Mouse (Mus musculus): ENCODE data around the gene Usp48.

Gene Usp48

DNA sequence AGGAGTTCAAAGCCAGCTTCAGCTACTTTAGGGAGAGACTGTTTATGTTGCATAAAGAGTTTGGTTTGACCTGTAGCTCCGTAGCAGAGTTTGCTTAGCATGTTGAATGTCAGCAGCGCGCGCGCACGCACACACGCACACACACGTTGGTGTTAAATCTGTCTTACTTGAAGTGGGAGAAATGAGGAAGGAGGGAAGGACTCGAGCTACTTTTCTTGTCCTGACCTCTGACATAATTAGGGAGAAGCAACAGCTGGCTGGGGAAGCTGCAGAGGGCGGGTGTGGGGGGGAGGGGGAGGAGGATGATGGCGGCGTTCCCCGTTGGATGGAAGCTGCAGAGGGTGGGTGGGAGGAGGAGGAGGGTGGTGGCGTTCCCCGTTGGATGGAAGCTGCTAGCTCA, 16.7 kb downstream of the Usp48 start:
- DNase-seq, result no peak

DNA sequence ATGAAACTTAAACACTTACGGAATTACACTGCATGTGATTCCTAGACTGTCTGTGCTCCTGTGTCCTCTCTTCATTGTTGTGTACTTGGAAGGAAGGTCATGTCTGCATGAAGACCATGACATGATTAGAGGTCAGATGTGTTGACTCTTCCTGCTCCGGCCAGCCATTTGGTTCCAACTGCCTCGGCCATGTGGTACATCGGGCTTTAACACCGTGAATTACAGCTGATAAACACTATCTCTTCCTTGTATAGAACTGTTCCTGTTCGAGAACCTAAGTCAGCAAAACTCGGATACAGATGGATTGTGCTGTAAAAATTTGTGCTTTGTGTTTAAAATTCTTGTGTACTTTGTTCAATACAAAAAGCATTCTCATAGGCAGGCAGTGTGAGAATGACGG, 29.3 kb downstream of the Usp48 start:
- no peak for DNase-seq

DNA sequence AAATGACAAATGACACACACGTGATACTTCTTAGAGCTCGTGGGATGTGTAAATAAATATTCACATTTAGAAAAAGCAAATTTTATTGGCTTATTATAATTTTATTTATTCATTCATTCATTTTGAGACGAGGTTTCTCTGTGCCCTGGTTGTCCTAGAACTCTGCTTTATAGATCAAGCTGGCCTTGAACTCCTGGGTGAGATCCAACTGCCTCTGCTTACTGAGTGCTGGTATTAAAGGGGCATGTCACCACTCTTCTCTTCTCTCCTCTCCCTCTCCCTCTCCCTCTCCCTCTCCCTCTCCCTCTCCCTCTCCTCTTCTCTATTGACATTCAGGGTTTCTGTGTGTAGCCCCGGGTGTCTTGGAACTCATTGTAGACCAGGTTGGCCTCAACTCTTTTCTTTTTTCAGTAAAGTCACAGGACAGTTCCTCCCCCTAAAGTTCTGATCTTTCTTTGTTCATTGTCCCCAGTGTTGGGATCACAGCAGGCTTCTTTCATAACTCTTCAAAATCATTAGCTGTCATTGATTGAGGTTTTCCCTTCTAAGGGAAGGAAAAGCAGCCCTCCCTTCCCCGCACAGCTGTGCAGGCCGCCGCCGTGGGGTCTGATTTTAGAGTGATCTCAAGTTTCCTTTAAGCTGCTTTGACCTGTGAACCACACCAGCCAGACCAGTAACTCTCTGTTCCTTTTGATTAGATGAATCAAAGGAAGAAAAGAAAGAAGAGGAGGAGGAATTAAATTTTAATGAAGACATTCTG, 34.1 kb downstream of the Usp48 start:
- no peak for DNase-seq

DNA sequence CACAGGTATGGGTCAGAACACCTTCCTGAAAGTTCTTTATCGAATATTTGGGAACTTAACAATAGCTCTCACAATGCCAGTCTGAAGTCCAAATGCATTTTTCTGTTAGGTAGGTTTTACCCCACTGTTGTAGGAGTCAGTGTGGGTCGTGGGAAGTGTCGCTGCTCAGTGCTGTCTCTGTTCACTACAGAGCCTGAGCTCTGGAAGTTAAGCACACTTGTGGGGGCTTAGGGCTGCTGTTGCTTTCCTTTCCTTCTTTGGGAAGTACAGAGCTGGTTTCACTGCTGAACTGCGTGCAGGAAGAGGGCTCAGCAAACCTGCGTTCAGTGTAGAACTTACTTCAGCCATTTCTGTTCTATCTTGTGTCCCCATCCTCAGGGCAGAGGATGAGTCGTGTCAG, 34.8 kb downstream of the Usp48 start:
- DNase-seq, result no peak

DNA sequence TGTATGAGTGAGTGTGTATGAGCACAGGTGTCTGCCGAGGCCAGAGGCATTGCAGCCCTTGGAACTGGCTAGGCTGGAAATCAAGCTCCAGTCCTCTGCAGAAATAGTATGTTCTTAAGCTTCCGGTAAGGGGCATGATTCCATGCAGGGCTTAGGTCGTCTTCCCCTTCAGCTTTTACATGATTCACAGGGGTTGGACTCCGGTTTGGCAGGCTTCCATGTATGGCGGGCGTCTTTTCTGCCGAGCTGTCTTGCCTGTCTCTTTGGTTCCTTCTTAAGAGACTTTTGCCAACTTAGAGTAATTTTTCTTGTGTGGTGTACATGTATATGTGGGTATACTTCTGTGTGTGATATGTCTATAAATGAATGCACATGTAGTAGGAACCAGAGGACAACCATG, 35.8 kb downstream of the Usp48 start:
- DNase-seq, result no peak

DNA sequence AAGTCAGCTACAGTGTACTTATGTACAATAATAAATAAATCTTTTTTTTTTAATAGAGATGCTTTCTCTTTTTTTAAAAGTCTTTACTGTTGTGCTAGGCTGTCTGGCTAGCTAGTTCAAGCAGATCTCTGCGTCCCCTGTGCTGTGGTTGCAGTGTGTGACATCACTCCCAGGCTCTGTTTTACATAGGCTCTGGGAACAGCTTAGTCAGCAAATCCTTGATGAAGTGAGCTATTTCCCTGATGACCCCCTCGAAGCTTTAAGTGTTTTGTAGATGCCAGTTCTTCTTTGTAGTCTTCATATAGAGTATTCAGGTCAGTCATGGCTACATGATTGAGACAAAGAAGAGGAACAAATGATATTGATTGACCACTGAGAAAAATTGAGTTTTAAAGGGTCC, 36.6 kb downstream of the Usp48 start:
- no peak for DNase-seq

DNA sequence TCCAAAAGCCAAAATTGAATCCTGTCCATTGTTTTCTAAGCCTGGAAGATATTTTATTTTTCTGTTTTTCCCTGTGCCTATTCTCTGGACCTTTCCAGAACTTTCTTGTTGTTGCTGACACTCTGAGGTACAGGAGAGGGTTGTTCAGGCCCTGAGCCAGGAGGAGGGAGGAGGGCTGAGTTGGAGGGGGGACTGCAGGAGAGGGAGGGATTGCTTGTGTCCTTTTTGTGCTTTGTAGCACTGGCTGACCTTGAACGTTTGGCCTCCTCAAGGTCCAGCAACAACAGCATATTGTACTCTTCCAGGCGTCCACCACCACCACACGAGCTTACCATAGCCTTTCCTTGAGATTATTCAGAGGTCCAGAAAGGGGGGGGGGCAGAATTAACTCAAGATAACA, 38.0 kb downstream of the Usp48 start:
- DNase-seq, result no peak

DNA sequence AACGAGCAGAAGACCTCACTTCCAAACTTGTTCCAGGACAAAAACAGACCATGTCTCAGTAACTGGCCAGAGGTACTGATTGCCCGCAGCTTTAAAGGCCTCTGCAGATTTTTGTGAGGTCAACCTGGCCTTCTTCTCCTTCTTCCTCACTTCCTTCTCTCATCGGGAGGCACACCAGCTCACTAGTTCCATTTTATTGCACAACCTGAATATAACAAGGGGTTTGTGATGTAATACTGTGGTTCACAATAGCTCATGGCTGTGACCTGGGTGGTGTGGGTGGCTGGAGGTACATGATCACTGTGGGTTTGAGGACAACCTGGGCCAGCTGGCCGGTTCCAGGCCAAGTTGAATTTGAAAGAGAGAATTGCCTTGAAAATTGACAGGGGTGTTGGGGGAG, 39.8 kb downstream of the Usp48 start:
- no peak for DNase-seq

DNA sequence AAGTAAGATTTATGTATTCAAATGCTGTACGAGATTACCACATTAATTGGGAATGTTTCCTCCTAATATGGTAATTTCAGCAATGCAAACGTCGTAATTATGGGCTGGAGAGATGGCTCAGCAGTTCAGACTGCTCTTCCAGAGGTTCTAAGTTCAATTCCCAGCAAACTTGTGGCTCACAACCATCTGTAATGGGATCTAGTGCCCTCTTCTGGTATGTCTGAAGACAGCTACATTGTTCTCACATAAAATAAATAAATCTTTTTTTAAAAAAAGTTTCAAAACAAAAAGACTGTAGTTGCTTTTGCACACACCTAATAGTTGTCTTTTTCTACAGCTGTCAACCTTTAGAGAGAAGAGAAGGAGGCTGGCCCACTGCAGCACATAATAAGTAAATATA, 43.0 kb downstream of the Usp48 start:
- DNase-seq, result no peak

DNA sequence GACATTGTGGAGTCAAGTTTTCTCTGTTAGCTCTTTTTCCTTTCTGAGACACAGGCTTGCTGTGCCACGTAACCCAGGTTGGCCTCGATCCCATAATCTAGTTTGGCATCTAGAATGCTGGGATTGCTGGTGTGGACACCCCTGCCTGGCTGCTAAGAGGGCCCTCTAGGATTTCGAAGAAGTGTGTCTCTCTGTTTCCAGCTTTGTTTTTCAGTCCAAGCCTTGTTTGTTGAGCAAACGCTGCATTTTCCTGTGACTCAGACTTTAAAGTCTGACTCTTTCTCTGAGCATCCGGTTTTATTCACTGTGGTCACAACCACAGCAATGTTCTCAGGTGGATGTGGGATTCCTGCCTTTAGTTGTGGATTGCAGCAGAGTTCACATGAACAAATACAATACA, 48.0 kb downstream of the Usp48 start:
- DNase-seq, result no peak

DNA sequence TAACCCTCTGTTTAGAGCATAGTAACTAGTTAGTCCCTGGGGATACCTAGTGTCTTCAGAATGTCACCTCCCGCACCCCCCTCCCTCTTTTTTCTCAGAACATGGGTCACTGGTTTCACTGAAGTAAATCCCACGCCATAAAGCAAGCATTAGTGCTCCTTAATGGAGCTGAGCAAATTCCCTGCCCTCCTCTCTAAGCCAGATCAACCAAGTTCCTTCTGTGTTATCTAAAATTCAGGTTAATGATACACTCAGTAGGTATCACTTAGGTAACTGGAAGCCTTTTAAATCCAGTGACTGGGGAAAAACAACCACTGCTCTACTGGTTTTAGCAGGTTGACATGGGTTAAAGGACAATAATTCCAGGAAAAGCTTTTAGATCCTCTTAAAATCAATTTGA, 48.5 kb downstream of the Usp48 start:
- DNase-seq, result no peak

DNA sequence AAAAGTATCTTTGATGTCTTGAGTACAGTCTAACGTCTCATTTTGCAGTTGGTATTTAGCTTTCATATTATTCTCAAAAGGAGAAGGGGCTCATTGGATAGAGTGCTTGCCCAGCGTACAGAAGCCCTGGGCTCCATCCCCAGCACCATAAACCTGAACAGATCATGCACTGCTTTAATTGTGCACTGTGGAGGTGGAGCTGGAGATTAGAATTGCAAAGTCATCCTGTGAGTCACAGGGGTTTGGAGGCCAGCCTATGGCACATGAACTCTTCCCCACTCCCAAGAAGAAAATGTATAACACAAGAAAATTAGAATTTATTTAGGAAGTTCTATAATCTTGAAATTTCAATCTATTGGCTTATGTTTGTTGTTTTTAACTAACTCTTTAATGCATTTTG, 49.9 kb downstream of the Usp48 start:
- DNase-seq, result no peak

DNA sequence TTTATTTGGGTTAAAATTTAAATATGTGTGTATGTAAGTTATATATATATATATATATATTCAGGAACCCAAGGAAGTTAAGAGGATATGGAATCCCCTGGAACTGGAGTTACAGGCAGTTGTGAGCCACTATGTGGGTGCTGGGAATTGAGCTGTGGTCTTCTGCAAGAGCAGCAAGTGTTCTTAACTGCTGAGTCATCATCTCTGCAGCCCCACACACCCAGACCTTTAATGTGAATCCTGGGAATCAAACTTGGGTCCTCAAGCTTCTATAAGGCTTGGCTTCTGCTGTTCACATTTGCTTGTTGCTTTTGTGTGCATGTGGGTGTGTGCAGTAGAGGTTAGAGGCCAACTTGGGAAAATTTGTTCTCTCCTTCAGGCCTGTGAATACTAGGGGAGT, 52.7 kb downstream of the Usp48 start:
- no peak for DNase-seq

DNA sequence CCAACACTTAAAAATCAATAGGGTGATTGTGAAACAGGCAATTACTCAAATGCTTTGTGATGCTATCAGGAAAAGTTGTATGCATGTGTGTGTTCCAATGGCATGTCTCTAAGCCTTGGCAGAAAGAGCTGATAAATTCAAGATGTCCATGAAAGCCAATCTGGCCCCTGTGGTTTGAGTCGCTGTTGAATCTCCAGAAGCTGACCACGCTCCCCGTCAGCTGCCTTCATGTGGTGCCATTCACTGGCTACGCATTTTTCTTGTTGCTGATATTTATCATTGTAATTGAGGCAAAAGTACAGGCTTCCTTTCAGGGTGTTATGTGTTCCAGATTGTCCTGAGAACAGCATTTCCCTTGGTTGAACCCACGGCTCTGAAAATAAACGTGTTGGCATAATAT, 54.1 kb downstream of the Usp48 start:
- DNase-seq, result no peak

DNA sequence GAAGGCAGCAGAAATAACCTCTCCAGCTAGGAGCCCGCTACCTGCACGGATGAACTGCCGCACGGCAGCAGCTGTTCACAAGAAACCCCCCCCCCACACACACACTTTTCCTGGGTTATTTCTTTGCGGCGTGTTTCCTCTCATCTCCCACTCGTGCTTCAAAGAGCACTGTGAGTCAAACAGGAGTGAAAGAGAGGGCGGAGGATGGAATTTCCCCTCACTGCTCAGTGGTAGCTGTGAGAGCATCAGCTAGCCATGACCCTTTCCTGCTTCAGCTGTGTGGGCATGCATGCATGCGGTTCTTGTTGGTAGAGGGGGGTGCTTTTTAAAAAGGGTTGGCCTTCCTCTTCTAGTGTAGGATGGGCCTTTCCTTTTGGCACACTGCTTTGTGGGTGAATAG, 54.7 kb downstream of the Usp48 start:
- no peak for DNase-seq

DNA sequence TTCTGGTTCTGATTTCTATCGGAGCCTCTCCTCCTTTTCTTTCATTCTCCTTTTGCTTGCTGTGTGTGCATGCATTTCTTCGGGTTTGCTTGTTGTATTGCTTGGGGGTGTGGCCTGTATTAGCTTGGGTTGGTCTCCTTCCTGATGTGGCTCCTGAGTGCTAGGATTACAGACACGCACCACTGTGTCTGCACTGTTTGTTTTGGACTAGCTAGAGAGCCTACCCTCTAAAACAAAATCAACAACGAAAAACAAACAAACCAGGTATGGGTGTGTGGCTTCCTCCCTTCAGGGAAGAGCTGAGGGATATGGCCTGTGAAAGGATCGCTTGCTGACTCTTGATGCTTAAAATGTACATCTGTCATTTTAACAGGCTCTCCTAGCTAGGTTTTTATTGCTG, 57.4 kb downstream of the Usp48 start:
- no peak for DNase-seq

DNA sequence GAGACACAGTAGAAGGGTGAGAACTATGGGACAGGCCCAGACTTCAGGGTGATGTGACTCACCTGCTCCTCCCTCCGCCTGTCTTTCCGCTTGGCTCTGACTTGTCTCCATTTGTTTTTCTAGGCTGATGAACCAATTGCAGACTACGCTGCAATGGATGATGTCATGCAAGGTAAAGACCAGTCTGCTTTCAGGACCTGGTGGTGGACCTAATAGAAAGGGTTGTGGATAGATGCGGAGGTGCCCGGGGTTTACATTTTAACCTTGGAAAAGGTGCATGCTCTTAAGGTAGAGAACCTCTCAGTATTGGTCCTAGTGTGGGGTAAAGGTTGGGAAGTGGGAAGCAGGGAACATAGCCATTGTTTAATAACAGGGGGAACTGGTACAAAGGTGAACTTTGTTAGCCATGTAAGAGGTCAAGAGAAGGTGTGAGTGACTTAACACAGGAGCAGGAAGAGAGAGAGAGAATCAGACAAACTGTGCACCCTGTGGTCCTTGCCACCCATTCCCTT, 59.3 kb downstream of the Usp48 start:
- no peak for DNase-seq

DNA sequence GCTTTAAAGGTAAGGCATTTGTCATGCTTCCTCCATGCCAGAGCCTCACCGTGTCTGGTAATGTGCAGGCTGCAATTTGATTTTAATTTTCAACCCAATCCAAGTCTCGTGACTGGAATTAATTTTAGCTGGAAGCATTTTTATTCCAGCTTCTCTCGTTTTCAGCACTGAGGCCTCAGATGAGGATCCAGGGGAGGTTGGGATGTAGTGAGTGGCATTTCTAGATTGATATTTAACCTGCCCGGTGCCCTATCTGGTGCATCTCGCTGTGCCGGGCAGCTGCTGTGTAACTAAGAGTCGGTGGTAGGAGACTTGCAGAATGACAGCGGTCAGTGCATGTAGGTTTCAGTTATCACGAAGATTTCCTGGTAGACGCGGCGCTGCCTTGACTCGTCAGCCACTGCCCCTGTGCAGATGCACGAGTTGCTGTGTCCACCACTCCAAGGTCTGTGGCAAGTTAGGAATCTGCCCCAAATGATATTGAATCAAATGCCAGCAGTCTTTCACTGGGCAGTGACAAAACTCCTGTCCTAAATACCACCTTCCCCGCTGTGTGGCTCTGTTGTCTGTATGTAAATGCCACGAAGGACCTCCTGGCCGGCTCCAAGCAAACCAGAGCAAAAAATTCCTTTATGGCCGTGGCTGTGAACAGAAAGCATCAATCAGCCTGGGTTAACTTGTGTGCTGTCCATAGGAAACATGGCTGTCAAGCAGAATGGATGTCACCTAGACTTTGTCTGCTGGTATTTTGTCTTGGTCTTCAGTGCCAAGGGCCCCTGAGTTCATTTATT, 61.9 kb downstream of the Usp48 start:
- no peak for DNase-seq

DNA sequence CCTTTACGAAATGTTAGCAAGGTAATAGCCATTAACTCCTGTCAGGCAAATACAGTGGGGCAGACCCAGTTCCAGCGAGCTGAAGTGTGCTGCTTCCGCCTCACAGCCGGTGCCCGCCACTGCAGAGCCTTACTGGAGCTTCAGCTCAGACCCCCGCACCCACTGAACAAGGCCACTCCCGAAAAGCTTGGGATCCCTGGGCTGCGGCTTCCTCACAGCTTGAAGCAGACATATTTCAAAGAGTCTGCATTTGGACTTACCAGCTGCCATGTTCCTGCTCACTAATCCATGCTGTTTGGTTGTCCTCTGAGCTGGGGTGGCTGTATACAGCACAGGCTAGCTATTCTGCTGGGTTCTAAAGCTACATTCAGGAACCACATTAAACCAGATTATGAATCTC, 64.1 kb downstream of the Usp48 start:
- no peak for DNase-seq

DNA sequence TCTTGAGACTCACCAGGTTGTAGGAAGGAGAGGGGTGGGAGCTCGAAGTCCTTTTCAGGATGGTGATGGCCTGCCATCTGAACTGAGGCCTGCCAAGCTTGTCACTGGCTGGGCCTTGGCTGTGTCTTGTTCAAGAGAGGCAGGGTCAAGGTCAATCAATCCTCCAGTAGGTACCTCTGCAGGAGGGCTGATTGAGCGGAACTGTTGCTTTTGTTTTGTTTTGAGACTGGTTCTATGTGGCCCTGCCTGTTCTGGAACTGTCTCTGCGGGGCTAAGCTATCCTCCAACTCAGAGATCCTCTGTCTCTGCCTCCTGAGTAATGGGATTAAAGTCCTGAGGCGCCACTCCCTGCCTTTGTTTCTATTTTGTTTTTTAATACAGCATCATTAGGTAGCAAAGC, 66.0 kb downstream of the Usp48 start:
- no peak for DNase-seq

DNA sequence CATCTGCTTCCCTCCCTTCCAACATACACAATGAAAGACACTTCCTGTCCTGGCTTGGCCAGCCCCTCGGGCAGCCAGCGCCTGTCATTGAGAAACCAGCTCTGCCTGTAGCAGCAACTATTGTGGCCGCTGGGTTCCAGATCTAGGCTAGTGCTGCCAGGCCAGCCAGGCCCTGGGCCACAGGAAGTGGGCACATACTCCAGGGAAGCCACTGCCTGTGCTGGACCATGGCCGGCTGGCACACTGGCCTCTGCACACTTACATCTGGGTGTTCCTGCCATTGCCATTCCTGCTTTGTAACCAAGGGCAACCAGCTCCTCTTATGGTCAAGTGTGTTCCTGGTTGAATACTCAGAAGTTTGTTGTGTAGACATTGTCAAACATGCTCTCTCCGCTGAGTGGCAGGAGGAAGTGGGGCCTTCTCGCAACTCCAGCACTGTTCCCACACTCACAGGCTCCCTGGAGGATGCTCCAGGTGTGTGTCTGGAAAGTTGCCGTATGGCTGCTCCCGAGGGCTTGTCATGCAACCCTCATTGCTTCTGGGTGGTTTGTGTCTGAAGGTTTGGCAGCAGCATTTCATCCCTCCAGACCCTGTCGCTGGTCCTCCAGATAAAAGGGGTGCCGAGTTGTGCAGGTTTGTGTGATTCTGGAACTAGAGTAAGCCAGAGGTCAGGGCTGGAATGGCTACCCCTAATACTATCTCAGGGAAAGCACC, 67.0 kb downstream of the Usp48 start:
- no peak for DNase-seq

DNA sequence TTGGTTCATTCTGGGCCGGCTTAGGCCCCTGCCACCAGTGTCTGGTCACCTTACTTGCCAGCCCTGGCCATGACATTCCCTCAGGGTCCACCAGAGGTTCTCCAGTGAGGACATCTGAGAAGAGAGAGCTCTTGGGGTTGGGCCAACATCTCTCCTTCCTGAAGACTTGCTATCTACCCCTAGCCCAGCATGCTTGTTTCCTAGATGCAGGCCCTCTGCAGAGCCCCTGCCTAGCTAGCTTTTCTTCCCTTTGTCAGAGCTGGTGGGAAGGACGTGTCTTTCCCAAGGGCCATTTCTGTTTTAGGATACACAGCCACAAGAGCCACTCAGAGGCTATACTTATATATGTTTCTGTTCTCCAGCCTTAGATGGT, 67.5 kb downstream of the Usp48 start:
- no peak for DNase-seq

DNA sequence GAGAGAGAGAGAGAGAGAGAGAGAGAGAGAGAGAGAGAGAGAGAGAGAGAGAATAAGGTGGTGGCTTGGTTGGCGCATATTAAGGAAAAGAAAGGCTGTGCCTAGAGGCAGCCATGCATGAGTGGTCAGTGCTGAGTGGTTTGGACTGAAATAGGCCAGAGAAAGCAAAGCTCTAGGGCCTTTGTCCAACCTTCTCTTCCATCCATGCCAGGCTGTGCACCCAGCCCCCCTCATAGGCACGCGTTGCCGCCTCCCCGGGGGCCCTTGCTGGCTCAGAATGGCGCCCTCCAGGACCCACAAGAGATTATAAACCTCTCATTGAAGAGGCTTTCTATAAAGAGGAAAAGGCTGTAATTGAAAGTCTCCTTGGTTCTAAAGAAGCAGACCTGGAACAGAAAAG, 68.0 kb downstream of the Usp48 start:
- no peak for DNase-seq

DNA sequence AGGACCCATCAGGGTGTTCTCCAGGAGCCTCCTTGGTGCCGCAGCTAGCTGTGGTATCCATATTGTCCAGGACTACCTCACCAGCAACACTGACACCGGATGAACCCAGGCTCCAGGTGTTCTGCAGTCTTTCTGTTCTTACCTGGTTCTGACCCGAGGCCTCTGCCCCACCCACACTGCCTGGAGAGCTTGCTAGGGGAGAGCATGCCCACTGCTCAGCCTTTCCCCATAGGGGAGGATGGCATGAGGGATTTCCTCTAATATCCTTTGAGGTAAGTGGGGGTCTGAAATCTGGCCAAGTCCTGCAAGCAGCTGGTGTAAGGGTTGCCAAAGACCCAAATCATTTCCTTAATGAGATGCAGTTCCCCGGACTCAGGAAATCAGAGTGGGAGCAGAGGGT, 69.9 kb downstream of the Usp48 start:
- no peak for DNase-seq
